Mouse (Mus musculus): ENCODE results near the gene Uso1.

Uso1 gene

DNA sequence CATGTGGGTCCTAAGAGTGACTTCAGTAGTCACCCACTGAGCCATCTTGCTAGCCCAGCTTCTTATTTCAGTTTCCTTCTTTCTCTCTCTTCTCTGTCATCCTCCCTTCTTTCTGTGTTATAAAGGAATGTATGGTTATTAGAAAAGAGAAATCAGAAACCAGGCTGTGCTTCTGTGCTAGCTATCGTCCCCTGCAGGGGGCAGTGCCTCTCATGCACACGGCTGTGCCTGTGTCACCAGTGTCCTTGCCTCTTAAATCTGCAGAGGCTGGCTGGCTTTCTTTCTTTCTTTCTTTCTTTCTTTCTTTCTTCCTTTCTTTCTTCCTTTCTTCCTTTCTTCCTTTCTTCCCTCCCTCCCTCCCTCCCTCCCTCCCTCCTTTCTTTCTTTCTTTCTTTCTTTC is 58.0 kb downstream of the Uso1 start:
- DNase-seq (ENCODE audit: low read depth), result peak; percentile 42

DNA sequence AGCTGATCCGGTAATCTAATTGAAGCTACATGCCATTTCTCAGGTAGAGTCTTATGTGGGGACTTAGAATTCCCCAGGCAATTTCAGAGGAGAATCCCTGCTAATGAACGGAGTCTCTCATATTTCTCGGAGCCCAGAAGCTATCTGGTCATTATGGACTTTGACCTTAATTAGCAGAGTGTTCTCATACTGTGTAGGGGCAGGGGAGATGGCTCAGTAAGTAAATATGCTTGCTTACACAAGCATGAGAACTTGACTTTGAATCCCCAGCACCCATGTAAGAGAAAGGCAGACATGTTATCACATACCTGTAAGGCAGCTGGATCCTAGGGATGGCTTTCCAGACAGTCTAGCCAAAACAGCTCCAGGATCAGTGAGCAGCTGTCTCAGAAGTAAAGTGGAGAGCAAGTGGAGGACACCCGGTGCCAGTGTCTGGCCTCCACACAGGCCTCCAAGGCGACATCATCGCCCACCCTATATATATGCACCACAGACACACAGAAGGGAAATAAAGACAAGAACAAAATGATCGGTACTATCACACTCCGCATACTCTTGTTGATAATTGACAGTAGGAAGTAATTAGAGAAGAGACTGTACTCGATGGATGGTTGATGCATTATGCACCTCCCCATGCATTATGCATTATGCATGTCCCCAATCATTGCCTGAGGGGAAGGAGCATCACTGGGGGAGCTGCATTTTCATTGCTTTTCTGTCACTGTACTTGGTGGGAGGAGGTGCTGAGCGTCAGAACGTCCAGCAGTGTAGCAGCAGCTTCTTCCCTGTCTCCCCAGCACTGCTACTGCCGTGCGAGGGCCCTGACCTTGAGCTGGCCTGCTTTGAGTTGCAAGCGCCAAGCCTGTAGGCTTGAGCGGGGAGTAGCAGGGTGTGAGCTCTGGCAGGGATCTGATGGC is 59.4 kb downstream of the Uso1 start:
- DNase-seq (ENCODE audit: low read depth), result no peak

DNA sequence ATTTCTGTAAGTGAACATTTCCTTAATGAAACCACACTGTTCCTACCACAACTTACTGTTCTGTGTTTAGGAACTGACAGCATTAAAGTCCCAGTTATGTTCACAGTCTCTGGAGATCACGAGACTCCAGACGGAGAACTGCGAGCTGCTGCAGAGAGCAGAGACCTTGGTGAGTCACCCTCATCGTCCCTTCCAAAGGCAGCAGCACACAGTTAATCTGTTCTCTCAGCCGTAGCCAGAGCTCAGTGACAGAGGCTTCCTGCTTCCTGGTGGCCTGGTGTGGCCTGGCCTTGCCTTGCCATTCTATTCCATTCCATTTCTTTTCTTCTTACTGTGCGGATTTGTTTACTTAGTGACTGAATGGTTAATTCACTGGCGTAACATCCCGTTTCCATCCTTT is 60.5 kb downstream of the Uso1 start:
- DNase-seq (ENCODE audit: low read depth), result no peak

DNA sequence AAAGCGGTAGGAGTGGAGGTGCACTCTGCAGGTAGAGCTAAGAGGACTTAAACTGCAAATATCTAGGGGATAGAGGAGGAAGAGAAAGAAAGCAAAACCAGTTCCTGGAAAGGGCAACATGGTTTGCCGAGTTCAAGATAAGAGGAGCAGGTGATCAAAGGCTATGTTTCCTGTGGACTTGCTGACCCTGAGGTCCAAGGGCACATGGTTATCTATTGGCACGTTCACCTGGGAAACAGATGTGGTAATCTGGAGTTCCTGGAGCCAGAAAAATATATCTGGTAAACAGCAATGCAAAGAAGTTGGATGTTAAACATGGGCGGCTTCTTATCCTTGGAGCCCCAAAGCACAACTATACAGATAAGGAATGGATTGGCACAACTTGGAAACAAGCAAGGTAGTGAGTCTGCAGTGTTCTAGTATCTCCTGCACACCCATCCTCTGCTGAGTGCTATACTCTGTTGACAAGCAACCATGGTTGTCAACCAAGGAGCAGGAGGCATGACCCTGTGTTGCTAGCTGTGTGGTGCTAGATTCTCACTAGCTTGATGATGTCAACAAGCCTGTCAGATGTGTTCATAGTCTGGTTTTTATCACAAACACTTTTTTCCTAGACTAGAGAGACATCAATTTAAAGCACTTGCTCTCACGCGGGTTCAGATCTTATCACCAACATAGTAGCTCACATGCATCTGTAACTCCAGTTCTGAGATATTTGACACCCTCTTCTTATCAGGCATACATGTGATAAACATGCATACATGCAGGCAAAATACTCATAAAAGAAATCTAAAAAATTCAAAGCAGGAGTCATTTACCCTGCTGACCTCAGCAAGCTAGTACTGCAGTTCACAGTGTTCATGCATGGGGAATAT is 66.7 kb downstream of the Uso1 start:
- peak; percentile 47 for DNase-seq (ENCODE audit: low read depth)

DNA sequence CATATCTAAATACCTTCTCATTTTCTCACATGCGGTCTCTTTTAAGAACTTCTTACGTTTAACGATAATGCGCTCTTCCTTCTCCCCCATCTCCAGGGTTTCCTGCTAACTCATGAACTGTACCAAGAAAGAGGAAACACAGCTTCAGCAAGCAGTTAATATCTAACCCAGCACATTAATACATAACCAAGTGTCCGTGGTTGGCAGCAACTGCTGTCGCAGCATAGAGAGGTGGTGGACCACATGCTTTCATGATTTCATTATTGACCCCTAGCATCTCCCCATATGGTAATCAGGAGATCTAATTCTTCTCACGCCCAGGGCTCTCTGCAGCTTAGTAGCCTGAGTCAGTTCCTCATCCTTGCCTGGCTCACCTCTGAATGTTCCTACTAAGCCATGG is 67.4 kb downstream of the Uso1 start:
- DNase-seq (ENCODE audit: low read depth), result peak; percentile 35

DNA sequence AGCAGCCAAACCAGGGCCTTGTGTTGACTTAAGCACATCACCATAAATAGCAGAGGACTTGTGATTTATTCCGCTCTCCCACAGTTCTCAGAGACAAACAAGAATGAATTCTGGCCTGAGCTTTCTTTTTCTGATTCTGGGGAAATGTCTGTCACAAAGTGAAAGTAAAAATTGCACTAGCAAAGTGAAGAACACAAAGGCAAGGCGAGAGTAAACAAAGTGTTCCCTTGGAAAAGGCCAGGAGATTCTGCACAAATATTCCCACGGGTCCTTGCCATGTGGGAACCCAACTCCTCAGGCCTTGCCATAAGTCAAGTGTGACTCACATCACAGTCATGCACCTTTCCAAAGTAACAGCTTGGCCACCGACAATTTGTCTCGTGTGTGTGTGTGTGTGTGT is 68.0 kb downstream of the Uso1 start:
- DNase-seq (ENCODE audit: low read depth), result no peak

DNA sequence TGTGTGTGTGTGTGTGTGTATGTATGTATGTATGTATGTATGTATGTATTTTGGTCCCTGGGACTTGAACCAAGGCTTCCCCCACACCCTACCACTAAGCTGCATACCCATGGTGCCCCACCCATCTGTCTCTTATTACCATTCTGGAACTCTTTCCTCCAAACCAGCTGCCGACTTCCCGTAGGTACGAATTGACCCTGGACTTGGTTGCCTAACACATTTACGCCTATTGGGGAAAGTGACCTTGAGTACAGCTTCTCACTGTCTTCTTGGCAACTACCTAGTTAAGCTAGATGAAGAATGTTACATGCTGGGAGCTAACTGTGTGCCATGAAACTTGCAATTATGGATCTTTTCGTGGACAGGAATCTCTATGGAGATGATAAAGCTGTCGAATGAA is 68.4 kb downstream of the Uso1 start:
- no peak for DNase-seq (ENCODE audit: low read depth)

DNA sequence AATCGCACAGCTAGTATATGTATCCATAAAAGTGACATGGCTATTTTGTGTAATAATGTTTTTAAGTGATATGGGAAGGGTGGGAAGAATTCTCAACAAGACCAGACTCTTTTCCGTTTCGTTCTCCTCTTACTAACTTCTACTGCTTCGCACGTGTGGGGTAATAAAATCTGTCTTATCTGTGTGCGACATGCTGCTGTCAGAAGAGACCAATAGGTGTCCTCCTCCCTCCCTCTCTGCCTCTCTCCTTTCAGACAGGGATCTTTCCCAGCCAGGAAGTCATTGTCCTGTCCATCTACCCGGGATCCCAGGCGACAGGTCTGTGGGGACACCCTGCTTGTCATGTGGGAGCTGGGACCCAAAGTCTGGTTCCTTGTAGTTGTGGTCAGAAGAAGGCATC is 72.5 kb downstream of the Uso1 start:
- no peak for DNase-seq (ENCODE audit: low read depth)

DNA sequence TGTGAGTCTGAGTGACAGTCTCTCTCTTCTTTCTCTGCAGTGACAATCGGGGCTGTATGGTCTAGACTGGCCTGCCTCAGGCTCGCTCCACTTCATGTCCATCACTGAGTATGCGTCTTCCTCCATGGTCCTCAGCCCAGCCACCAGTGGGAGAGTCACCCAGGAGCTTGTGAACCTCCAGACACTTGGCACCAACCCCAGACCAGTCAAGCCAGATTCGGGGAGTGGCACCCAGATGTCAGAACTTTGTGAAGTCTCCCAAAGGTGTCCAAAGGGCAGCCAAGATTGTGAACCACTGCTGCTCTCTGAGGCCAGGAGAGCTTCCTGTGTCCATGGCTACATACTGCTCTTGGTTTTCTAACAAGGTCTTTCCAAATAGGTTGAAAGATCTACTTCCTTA is 74.5 kb downstream of the Uso1 start:
- no peak for DNase-seq (ENCODE audit: low read depth)

DNA sequence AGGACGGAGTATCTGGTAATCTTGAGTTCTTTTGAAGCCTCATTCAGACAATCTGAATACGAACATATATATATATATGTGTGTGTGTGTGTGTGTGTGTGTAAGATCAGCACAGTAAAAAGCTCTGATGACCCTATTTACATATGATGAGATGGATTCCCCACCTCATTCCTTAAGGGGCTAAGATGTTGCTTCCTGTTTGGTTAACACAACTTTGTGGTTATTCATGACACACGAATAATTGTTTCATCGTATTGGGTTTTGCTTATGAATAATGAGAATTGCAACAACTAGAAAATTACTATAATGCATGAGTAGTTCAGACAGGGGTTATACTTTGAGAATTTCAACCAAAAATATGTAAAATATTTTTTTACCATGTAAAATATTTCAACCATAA is 77.6 kb downstream of the Uso1 start, which contains the start of gene U90926:
Gene U90926 (minus strand): TSS at position 101 of the 400 bp plus-strand sequence.
- no peak for DNase-seq (ENCODE audit: low read depth)

DNA sequence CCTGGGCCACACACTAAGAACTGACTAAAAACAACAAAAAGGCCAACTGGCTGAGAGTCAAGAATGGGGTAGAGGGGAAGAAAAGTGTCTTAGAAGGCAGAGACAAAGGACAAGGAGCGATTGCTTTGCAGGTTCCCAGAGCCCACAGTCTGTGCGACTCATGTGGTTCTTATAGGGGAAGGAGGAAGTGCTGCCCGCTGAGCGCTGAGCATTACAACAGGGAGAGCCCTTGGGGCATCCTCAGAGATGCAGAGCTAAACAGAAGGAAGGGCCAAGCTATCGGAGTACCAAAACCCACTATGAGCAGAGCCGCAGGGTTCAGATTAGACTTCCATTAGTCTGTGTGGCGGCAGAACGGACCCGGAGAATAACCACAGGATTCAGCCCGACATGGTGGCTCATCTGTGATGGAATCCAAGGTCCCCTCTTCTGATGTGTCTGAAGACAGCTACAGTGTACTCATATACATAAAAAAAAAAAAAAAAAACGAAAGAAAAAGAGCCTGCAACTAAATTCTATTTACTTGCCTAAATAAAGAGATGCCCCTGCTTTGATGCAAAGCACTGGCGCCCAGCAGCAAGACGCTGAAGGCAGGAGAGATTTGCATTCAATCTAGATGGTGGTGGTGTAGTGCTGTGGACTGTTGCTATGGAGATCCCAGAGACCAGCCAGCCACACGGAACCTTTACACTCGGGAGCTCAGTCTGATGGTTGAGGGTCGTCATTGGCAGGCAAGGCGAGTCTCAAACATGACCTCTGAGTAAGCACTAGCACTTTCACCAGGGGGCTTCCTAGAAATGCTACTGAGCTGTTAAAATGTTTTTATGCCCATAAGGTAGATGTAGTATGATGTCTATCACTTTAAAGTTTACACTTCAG is 81.4 kb downstream of the Uso1 start:
- DNase-seq (ENCODE audit: low read depth), result no peak

DNA sequence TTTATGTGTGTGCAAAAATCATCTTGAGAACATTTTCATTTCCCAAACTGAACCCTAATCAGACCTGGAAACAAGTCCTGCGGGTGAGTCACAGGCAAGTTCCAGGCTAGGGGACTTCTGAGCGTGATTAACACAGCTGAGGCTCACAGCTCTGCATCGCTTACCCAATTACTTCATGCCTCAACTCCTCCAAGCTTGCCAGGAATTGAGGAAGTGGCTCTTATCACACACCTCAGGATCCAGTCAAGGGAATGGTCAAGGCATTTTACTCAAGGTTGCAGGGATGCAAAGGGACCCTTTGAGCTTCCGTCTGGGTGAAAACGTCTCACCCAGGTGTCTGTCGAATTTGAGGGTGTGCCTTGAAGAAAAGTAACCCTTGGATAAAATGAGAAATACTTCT is 82.1 kb downstream of the Uso1 start:
- DNase-seq (ENCODE audit: low read depth), result no peak

DNA sequence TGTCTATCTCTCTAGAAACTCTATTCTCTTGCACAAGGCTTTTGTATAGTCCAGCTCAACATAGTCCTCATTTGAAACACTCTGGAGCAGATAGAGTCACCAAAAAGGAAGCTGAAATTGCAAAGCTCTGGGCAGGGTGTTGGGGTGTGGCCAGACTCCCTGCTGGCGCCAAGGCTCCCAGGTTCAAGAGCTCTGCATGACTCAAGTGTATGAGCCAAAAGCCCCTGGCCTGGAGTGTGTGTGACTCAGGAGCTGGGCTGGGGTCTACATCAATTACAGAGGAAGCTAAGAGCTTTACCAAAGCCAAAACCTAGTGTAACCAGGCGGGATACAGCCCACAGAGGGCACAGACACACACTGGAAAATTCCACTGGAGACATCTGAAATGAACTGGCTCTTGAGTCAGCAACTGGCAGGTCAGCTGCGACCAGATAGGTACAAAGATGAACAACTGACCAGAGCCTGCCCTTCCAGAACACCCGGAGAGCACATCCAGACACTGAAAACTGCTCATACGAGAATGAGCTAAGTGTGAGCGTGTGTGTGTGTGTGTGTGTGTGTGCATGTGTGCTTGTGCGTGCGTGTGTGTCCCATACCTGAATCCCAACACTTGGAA is 82.7 kb downstream of the Uso1 start:
- no peak for DNase-seq (ENCODE audit: low read depth)

DNA sequence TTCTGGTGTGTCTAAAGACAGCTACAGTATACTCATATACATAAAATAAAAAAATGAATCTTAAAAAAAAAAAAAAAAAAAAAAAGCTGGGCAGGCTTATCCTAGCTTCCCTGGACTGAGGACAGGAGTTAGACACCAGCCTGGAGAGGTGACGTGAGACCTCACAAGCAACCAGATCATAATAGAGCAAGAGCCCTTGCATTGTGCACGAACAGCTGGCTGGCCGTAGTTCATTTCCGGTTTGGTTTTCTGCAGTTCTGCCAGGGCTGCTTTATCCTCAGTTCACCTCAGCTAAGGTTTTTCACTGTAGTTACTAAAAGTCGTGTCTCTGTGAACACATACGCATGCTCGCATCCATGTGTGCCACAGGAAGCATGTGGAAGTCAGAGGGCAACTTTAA is 90.0 kb downstream of the Uso1 start:
- DNase-seq (ENCODE audit: low read depth), result no peak

DNA sequence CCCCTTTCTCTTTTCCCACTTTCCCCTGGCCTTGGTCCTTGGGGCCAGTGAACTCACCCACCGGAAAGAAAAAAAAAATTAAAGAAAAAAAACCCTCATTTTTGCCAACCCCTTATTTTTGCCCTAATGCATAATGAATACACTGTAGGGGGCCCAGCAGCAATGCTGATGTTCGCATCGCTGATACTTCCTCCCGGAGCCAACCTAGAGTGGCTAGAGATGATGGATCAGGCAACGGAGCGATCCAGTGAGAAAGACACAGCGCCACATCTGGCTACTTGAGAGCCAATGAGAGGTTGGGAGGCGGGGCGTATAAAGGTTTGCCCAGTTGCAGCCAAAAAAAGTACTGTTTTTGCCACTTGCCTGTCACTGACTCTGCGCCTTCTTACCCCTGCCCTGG is 91.0 kb downstream of the Uso1 start:
- DNase-seq (ENCODE audit: low read depth), result no peak

DNA sequence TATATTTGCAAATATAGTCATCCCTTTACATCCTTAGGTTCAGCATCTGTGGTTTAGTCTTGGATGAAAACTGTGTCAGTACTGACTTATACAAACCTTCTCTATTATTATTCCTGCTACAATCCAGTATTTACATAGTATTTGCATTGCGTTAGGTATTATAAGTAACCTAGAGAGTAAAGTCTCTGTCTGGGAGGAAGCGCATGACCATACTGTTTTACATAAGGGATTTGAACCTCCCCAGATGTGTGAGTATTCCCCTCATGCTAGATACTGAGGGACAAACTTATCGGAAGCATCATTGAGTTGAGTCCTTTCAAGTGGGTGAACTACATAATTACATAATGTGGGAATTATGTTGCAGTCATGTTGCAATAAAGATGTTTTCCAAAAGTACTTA is 91.8 kb downstream of the Uso1 start:
- DNase-seq (ENCODE audit: low read depth), result no peak

DNA sequence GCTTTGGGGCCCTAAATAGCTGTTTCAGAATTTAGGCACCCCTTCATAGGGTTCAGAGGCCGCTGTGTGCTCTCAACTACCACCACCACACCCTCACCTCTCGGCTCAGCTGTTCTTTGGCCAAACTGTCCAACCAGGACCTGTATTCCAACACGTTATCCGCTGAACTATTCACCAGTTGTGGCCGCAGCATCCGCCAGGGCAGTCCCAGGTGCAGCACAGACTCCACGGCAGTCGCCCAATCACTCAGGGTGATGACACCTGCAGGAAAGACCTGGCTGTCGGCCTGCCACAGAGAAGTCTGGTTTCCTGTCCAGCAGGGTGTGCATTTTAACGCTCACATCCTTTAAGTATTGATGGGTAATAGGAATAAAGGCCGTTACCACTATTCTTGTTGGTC is 92.6 kb downstream of the Uso1 start:
- DNase-seq (ENCODE audit: low read depth), result no peak

DNA sequence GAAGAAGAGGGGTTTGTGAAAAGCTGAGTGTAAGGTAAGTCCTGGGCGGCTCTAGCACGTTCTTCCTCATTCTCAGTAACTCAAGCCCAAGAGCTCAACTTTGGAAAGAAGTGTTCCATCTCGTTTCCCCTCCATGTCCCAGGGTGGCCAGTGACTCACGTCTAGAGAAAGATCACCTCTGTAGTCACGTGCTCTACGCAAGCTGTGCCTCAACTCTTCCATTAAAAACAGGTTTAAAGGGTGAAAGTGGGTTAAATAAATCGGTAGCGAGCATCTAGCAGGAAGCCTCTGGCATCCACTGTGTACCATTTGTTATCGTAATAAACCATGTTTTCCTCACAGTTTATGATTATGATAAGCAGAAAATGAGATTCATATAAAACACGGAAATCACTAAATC is 94.1 kb downstream of the Uso1 start:
- DNase-seq (ENCODE audit: low read depth), result no peak

DNA sequence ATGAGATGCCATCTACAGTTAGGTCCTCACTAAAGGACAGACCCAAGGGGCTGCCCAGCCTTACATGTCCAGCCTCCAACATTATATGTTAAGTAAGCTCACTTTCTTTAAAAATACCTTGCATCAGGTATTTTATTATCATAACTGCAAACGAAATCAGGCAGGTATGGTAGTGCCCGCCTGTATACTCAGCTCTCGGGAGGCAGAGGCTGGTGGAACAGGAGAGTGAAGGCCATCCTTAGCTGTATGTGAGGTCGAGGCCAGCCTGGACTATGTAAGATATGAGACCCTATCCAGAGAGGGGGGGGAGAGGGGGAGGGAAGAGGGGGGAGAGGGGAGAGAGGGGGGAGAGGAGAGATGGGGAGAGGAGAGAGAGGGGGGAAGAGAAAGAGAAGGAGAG is 95.6 kb downstream of the Uso1 start:
- DNase-seq (ENCODE audit: low read depth), result no peak

DNA sequence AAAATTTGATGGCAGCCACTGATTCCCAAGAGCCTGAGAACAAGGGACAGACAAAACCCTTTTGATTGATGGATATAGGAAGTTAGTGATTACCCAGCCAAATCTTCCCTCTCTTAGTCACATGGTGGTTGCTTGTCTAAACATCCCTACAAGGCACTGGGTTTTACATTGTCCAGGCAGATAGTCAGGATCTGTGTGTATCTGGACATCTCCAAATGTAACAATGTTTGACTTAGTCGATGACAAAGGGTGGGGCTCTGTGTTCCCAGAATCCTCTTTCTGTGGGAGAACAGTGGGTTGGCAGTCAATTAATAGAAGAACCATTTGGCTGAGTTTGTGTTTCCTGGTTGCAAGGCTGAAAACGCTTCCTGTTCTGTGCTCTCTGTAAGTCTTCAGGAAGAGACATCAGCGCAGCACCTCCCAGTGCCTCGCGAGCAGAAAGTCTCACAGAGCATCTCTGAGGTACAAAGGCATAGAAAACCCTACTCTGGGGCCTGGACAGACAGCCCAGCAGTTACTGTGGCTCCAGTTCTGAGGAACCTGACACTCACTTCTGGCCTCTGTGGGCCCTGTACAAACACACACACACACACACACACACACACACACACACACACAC is 97.3 kb downstream of the Uso1 start:
- peak; percentile 67 for DNase-seq (ENCODE audit: low read depth)

Data from naive thymus-derived CD4-positive, alpha-beta T cell, adult 2 months (primary cell).